Mouse (Mus musculus): ENCODE measurements around the gene Ccdc42.

GRCm38 (mm10) chr11:68559546-68559945 is 27.3 kb upstream of the Ccdc42 start:
- TF ChIP-seq CTCF (IDR thresholded peaks at IDR 0.05) (peak; percentile 69), POLR2A (IDR thresholded peaks at IDR 0.05; ENCODE audit: insufficient read depth, low read depth, low read length) (no peak)
